Mouse (Mus musculus): Measurements from ENCODE around the gene Snapc5. TPM values are rescaled to one million over a fixed set of nuclear protein-coding genes. Genes with fewer than 3 reads are reported as not detected.

Gene Snapc5
- polyA plus RNA-seq, 1 experiment from 2014 or later, result 10.1 TPM

DNA sequence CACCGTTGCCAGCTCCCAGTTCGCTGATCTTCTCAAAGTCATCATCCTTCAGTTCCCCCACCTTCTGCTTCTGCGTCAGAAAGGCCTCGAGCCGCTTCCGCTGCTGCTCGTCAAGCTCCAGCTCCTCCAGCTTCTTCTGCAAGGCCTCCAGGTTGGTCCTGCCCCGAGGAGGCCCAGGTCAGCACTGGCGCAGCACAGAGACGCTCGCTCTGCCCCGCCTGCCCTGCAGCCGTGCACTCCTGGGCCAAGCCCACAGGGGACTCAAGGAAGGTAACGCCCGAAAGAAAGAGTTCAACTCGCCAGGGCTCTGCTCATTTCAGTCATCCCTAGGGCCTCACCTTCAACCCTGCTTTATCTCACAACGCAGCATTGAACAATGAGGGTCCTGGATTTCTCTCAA is 35.4 kb downstream of the Snapc5 start:
- no peaks in the 10 kb centered on the region for H3K9me3 ChIP-seq (replicated peaks; ENCODE audit: control insufficient read depth, low read length)
- no peaks in the 10 kb centered on the region; the same call in none of the 2 replicates for H3K4me1 ChIP-seq (ENCODE audit: control insufficient read depth, low read depth, low read length)
- 73% methylated on average over 17 of the region's 17 CpGs for WGBS (ENCODE audit: insufficient replicate concordance)
- H3K9ac ChIP-seq (ENCODE audit: low read depth, low read length), result no peak overlapping the region
- H3K27ac ChIP-seq (ENCODE audit: low read length), result no peak overlapping the region
- H3K27me3 ChIP-seq (ENCODE audit: control insufficient read depth, insufficient read depth, low read depth, low read length), result no peaks in the 10 kb centered on the region
- no peak overlapping the region for H3K4me3 ChIP-seq (ENCODE audit: low read depth, low read length)
- H3K36me3 ChIP-seq (ENCODE audit: control insufficient read depth, insufficient read depth), result no peaks in the 10 kb centered on the region
- no peak for ATAC-seq (ENCODE audit: low read depth)
- H3K4me2 ChIP-seq (ENCODE audit: low read depth, low read length), result no peak overlapping the region

DNA sequence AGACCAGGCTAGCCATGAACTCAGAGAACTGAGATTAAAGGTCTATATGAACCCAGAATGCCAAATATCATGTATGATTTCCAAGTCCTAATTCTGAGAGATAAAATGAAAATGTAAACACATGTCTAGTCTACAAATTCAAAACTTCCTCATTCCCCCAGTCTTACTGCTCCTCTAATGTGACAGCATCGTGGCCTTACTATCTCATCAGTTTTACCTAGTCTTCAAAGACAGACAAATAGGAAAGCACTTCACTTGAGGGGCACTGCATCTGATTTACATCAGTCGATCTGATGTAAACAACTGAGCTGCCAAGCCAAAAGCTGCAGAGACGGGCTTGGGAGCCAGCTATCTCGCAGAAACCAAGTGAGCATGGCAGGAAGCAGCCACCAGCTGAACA is 37.0 kb downstream of the Snapc5 start:
- no peak overlapping the region for H3K9ac ChIP-seq (ENCODE audit: low read depth, low read length)
- no peak overlapping the region for H3K4me2 ChIP-seq (ENCODE audit: low read depth, low read length)
- WGBS (ENCODE audit: insufficient replicate concordance), result 24% methylated on average over 4 of the region's 4 CpGs
- no peak for ATAC-seq (ENCODE audit: low read depth)
- no peak overlapping the region for H3K27ac ChIP-seq (ENCODE audit: low read length)
- H3K36me3 ChIP-seq (ENCODE audit: control insufficient read depth, insufficient read depth), result no peaks in the 10 kb centered on the region
- H3K9me3 ChIP-seq (replicated peaks; ENCODE audit: control insufficient read depth, low read length), result no peaks in the 10 kb centered on the region
- H3K4me3 ChIP-seq (ENCODE audit: low read depth, low read length), result no peak overlapping the region
- H3K4me1 ChIP-seq (ENCODE audit: control insufficient read depth, low read depth, low read length), result no peaks in the 10 kb centered on the region; the same call in none of the 2 replicates
- H3K27me3 ChIP-seq (ENCODE audit: control insufficient read depth, insufficient read depth, low read depth, low read length), result no peaks in the 10 kb centered on the region

DNA sequence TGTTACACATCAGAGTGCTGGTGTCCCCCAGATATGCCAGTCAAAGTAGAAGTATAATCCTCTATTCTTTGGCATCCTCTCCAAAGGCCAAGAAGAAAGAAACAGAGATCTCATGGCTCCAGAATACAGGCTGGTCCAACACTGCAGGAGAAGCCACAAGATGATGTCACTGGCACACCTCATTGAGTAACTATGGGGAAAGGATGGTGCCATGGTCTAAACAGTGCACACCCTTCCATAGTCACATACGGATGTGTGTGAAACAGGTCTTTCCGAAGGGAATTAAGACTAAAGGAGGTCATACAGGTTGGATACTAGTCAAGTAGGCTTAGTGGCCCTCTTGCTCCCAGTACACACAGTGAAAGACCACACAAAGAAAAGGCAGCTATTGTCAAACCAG is 37.6 kb downstream of the Snapc5 start:
- Histone ChIP-seq H3K9me3 (replicated peaks; ENCODE audit: control insufficient read depth, low read length) (no peaks in the 10 kb centered on the region), H3K9ac (ENCODE audit: low read depth, low read length) (no peak overlapping the region), H3K4me3 (ENCODE audit: low read depth, low read length) (no peak overlapping the region), H3K4me1 (ENCODE audit: control insufficient read depth, low read depth, low read length) (no peaks in the 10 kb centered on the region; the same call in none of the 2 replicates), H3K4me2 (ENCODE audit: low read depth, low read length) (no peak overlapping the region), H3K27ac (ENCODE audit: low read length) (no peak overlapping the region), H3K36me3 (ENCODE audit: control insufficient read depth, insufficient read depth) (no peaks in the 10 kb centered on the region), H3K27me3 (ENCODE audit: control insufficient read depth, insufficient read depth, low read depth, low read length) (no peaks in the 10 kb centered on the region)
- WGBS (ENCODE audit: insufficient replicate concordance), result 68% methylated on average over 2 of the region's 2 CpGs
- ATAC-seq (ENCODE audit: low read depth), result no peak

GRCm38 (mm10) chr9:64217887-64218286 is 38.8 kb downstream of the Snapc5 start:
- Histone ChIP-seq H3K4me1 (ENCODE audit: control insufficient read depth, low read depth, low read length) (no peaks in the 10 kb centered on the region; the same call in none of the 2 replicates), H3K27ac (ENCODE audit: low read length) (no peak overlapping the region), H3K4me2 (ENCODE audit: low read depth, low read length) (no peak overlapping the region), H3K9ac (ENCODE audit: low read depth, low read length) (no peak overlapping the region), H3K27me3 (ENCODE audit: control insufficient read depth, insufficient read depth, low read depth, low read length) (no peaks in the 10 kb centered on the region), H3K4me3 (ENCODE audit: low read depth, low read length) (no peak overlapping the region), H3K9me3 (replicated peaks; ENCODE audit: control insufficient read depth, low read length) (no peaks in the 10 kb centered on the region), H3K36me3 (ENCODE audit: control insufficient read depth, insufficient read depth) (no peaks in the 10 kb centered on the region)
- no peak for ATAC-seq (ENCODE audit: low read depth)

GRCm38 (mm10) chr9:64219305-64219704 is 40.2 kb downstream of the Snapc5 start:
- Histone ChIP-seq H3K9me3 (replicated peaks; ENCODE audit: control insufficient read depth, low read length) (no peaks in the 10 kb centered on the region), H3K4me3 (ENCODE audit: low read depth, low read length) (no peak overlapping the region), H3K27me3 (ENCODE audit: control insufficient read depth, insufficient read depth, low read depth, low read length) (no peaks in the 10 kb centered on the region), H3K4me1 (ENCODE audit: control insufficient read depth, low read depth, low read length) (no peaks in the 10 kb centered on the region; the same call in none of the 2 replicates), H3K27ac (ENCODE audit: low read length) (no peak overlapping the region), H3K36me3 (ENCODE audit: control insufficient read depth, insufficient read depth) (no peaks in the 10 kb centered on the region), H3K4me2 (ENCODE audit: low read depth, low read length) (no peak overlapping the region), H3K9ac (ENCODE audit: low read depth, low read length) (no peak overlapping the region)
- 71% methylated on average over 1 of the region's 1 CpGs for WGBS (ENCODE audit: insufficient replicate concordance)
- no peak for ATAC-seq (ENCODE audit: low read depth)

DNA sequence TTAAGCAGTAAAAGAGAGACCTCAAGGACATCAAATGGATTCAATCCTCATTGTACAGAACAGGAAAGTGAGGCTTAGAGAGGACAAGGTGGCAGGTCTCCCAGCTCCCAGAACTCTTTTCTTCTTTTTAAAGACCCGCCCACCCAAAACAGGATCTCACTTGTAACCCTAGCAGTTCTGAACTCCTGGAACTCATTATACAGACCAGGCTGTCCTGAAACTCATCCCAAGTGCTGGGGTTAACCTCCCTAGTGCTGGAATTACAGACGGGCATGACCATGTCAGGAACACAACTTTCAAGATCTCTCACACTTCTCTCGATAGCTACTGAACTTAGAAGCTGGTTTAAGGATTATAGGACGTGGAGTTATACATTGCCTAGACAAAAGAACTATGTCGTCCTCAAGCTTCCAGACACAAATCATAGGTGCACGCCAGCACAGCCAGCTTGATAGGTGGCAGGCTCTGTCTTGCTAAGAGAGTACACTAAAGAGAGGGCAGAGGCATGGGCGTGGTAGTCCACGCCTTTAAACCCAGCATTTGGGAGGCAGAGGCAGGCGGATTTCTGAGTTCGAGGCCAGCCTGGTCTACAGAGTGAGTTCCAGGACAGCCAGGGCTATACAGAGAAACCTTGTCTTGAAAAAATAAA is 40.8 kb downstream of the Snapc5 start:
- no peaks in the 10 kb centered on the region for H3K36me3 ChIP-seq (ENCODE audit: control insufficient read depth, insufficient read depth)
- no peak overlapping the region for H3K4me3 ChIP-seq (ENCODE audit: low read depth, low read length)
- WGBS (ENCODE audit: insufficient replicate concordance), result 67% methylated on average over 10 of the region's 10 CpGs
- H3K4me1 ChIP-seq (ENCODE audit: control insufficient read depth, low read depth, low read length), result no peaks in the 10 kb centered on the region; the same call in none of the 2 replicates
- no peaks in the 10 kb centered on the region for H3K27me3 ChIP-seq (ENCODE audit: control insufficient read depth, insufficient read depth, low read depth, low read length)
- H3K27ac ChIP-seq (ENCODE audit: low read length), result no peak overlapping the region
- no peak overlapping the region for H3K9ac ChIP-seq (ENCODE audit: low read depth, low read length)
- no peak overlapping the region for H3K4me2 ChIP-seq (ENCODE audit: low read depth, low read length)
- ATAC-seq (ENCODE audit: low read depth), result no peak
- no peaks in the 10 kb centered on the region for H3K9me3 ChIP-seq (replicated peaks; ENCODE audit: control insufficient read depth, low read length)

- WGBS (ENCODE audit: insufficient replicate concordance), result 65% methylated on average over 1 of the region's 1 CpGs
- no peak overlapping the region for H3K9ac ChIP-seq (ENCODE audit: low read depth, low read length)
- H3K36me3 ChIP-seq (ENCODE audit: control insufficient read depth, insufficient read depth), result no peaks in the 10 kb centered on the region
- no peak overlapping the region for H3K4me2 ChIP-seq (ENCODE audit: low read depth, low read length)
- H3K4me3 ChIP-seq (ENCODE audit: low read depth, low read length), result no peak overlapping the region
- no peaks in the 10 kb centered on the region for H3K9me3 ChIP-seq (replicated peaks; ENCODE audit: control insufficient read depth, low read length)
- no peaks in the 10 kb centered on the region; the same call in none of the 2 replicates for H3K4me1 ChIP-seq (ENCODE audit: control insufficient read depth, low read depth, low read length)
- no peak for ATAC-seq (ENCODE audit: low read depth)
- no peaks in the 10 kb centered on the region for H3K27me3 ChIP-seq (ENCODE audit: control insufficient read depth, insufficient read depth, low read depth, low read length)
- H3K27ac ChIP-seq (ENCODE audit: low read length), result no peak overlapping the region
Observed at GRCm38 (mm10) chr9:64220603-64221002, 41.5 kb downstream of the Snapc5 start.

GRCm38 (mm10) chr9:64221480-64221879 is 42.4 kb downstream of the Snapc5 start:
- no peak for ATAC-seq (ENCODE audit: low read depth)
- WGBS (ENCODE audit: insufficient replicate concordance), result 65% methylated on average over 4 of the region's 4 CpGs
- Histone ChIP-seq H3K9me3 (replicated peaks; ENCODE audit: control insufficient read depth, low read length) (no peaks in the 10 kb centered on the region), H3K36me3 (ENCODE audit: control insufficient read depth, insufficient read depth) (no peaks in the 10 kb centered on the region), H3K4me3 (ENCODE audit: low read depth, low read length) (no peak overlapping the region), H3K4me1 (ENCODE audit: control insufficient read depth, low read depth, low read length) (no peaks in the 10 kb centered on the region; the same call in none of the 2 replicates), H3K27me3 (ENCODE audit: control insufficient read depth, insufficient read depth, low read depth, low read length) (no peaks in the 10 kb centered on the region), H3K4me2 (ENCODE audit: low read depth, low read length) (no peak overlapping the region), H3K27ac (ENCODE audit: low read length) (no peak overlapping the region), H3K9ac (ENCODE audit: low read depth, low read length) (no peak overlapping the region)

DNA sequence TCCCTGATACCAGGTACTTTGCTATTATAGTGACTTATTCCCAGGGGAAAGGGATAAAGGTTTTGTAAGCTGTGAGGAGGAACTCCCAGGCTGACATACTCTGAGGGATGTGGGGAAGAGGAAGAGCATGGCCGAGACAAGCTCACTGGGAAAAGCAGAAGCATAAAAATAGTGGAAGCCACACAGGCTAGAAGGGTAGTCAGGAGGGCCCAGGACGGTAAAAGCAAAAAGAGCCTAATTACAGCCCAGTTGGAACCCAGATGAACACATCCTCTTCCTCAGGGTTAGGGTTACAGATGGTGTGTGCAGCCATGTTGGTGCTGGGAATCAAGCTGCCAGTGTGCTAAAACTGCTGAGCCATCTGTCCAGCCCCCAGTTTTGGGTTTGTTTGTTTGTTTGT is 43.0 kb downstream of the Snapc5 start:
- 28% methylated on average over 2 of the region's 2 CpGs for WGBS (ENCODE audit: insufficient replicate concordance)
- Histone ChIP-seq H3K4me3 (ENCODE audit: low read depth, low read length) (no peak overlapping the region), H3K9ac (ENCODE audit: low read depth, low read length) (no peak overlapping the region), H3K27me3 (ENCODE audit: control insufficient read depth, insufficient read depth, low read depth, low read length) (no peaks in the 10 kb centered on the region), H3K9me3 (replicated peaks; ENCODE audit: control insufficient read depth, low read length) (no peaks in the 10 kb centered on the region), H3K4me2 (ENCODE audit: low read depth, low read length) (no peak overlapping the region), H3K36me3 (ENCODE audit: control insufficient read depth, insufficient read depth) (no peaks in the 10 kb centered on the region), H3K27ac (ENCODE audit: low read length) (no peak overlapping the region), H3K4me1 (ENCODE audit: control insufficient read depth, low read depth, low read length) (no peaks in the 10 kb centered on the region; the same call in none of the 2 replicates)
- no peak for ATAC-seq (ENCODE audit: low read depth)
